Mouse (Mus musculus) midbrain, embryonic 15.5 days (tissue): ENCODE measurements at regions not wholly inside any gene's neighbourhood (a gene's known extent, or its start where the extent isn't known, plus 50 kb on each side); places are given as distances from the start of the nearest gene placed in this dataset.

ENCODE experiments used
- ATAC-seq: fragments of 200-750 bp; cut with Nextera tagmentation; replicated peaks from 2 replicates; pipeline ENCODE4 v1.8.0; 2017; ENCODE audit warnings: moderate TSS enrichment
- H3K27ac ChIP-seq: fragments of 300-500 bp; sonication (generic); 2 replicates; pipeline ENCODE4 v1.5.1; 2015; ENCODE audit warnings: mild to moderate bottlenecking, inconsistent platforms
- H3K27me3 ChIP-seq: fragments of 300-500 bp; sonication (generic); replicated peaks from 2 replicates; pipeline ENCODE4 v1.6.1; 2015; ENCODE audit warnings: inconsistent platforms
- H3K36me3 ChIP-seq: fragments of 300-500 bp; sonication (generic); replicated peaks from 2 replicates; pipeline ENCODE4 v1.6.1; 2015; ENCODE audit warnings: inconsistent platforms
- H3K4me1 ChIP-seq: fragments of 300-500 bp; sonication (generic); 2 replicates; pipeline ENCODE4 v1.6.1; 2015; ENCODE audit warnings: inconsistent platforms
- H3K4me2 ChIP-seq: fragments of 300-500 bp; sonication (generic); 2 replicates; pipeline ENCODE4 v1.6.1; 2015; ENCODE audit warnings: inconsistent platforms, mild to moderate bottlenecking, moderate library complexity
- H3K4me3 ChIP-seq: fragments of 300-500 bp; sonication (generic); 2 replicates; pipeline ENCODE4 v1.5.1; 2015; ENCODE audit warnings: mild to moderate bottlenecking, inconsistent platforms
- H3K9ac ChIP-seq: fragments of 300-500 bp; sonication (generic); 2 replicates; pipeline ENCODE4 v1.6.1; 2015; ENCODE audit warnings: mild to moderate bottlenecking, inconsistent platforms
- H3K9me3 ChIP-seq: fragments of 300-500 bp; sonication (generic); 2 replicates; pipeline ENCODE4 v1.6.1; 2016; ENCODE audit warnings: inconsistent platforms
- WGBS: fragments of 180-500 bp; shearing (Covaris S2); methylation state at CpG from one replicate; pipeline ENCODE4 v1.1.7; 2015; ENCODE audit warnings: mixed read lengths; 5-methylcytosine and 5-hydroxymethylcytosine counted together

- WGBS: 81% methylated on average over 5 of the region's 5 CpGs
- Histone ChIP-seq H3K4me2 (no peak overlapping the region), H3K4me1 (no peaks in the 10 kb centered on the region), H3K27me3 (no peaks in the 10 kb centered on the region), H3K9ac (no peak overlapping the region), H3K27ac (no peak overlapping the region), H3K9me3 (no peaks in the 10 kb centered on the region), H3K4me3 (no peak overlapping the region), H3K36me3 (no peaks in the 10 kb centered on the region)
- no peak for ATAC-seq
Measured at GRCm38 (mm10) chr2:161470844-161471243, 362.0 kb upstream of the Chd6 start.

GRCm38 (mm10) chr2:161470025-161470424 lies 361.1 kb upstream of the Chd6 start:
- H3K4me2 ChIP-seq: no peak overlapping the region
- ATAC-seq: no peak
- no peaks in the 10 kb centered on the region for H3K9me3 ChIP-seq
- no peak overlapping the region for H3K9ac ChIP-seq
- no peak overlapping the region for H3K4me3 ChIP-seq
- no peaks in the 10 kb centered on the region for H3K36me3 ChIP-seq
- 27% methylated on average over 2 of the region's 2 CpGs for WGBS
- H3K4me1 ChIP-seq: no peaks in the 10 kb centered on the region
- no peak overlapping the region for H3K27ac ChIP-seq
- H3K27me3 ChIP-seq: no peaks in the 10 kb centered on the region

GRCm38 (mm10) chr2:161467035-161467434 lies 358.2 kb upstream of the Chd6 start:
- H3K27ac ChIP-seq: no peak overlapping the region
- H3K36me3 ChIP-seq: no peaks in the 10 kb centered on the region
- no peak overlapping the region for H3K4me2 ChIP-seq
- H3K4me3 ChIP-seq: no peak overlapping the region
- H3K4me1 ChIP-seq: no peaks in the 10 kb centered on the region
- no peaks in the 10 kb centered on the region for H3K27me3 ChIP-seq
- WGBS: 88% methylated on average over 1 of the region's 1 CpGs
- no peak overlapping the region for H3K9ac ChIP-seq
- no peak for ATAC-seq
- no peaks in the 10 kb centered on the region for H3K9me3 ChIP-seq

GRCm38 (mm10) chr2:161460600-161460999 lies 351.7 kb upstream of the Chd6 start:
- Histone ChIP-seq H3K27me3 (no peaks in the 10 kb centered on the region), H3K36me3 (no peaks in the 10 kb centered on the region), H3K4me1 (no peaks in the 10 kb centered on the region), H3K4me3 (no peak overlapping the region), H3K4me2 (no peak overlapping the region), H3K9me3 (no peaks in the 10 kb centered on the region), H3K9ac (no peak overlapping the region), H3K27ac (no peak overlapping the region)
- WGBS: 93% methylated on average over 4 of the region's 4 CpGs
- ATAC-seq: no peak

DNA sequence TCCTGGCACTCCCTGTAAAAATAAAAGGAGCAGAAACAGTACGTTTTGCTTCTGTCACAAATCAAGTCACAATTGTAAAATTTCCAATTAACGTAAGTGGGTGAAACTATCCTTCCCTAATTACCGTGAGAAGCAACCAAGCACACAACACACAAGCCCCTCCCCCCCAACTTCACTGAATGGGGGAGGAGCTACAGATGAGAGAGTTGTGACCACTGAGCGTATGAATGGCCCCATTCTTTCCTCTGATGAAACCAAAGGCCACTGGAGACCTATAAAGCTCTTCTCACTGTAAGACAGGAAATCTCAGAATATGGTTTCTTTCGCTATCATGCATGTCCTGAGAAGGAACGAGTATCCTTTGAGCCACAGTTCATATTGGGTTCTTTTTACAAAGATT lies 345.6 kb upstream of the Chd6 start:
- H3K27me3 ChIP-seq: no peaks in the 10 kb centered on the region
- no peak overlapping the region for H3K9ac ChIP-seq
- no peak for ATAC-seq
- no peak overlapping the region for H3K4me2 ChIP-seq
- no peaks in the 10 kb centered on the region for H3K9me3 ChIP-seq
- H3K4me1 ChIP-seq: no peaks in the 10 kb centered on the region
- no peak overlapping the region for H3K4me3 ChIP-seq
- H3K27ac ChIP-seq: no peak overlapping the region
- no peaks in the 10 kb centered on the region for H3K36me3 ChIP-seq
- 75% methylated on average over 6 of the region's 6 CpGs for WGBS

DNA sequence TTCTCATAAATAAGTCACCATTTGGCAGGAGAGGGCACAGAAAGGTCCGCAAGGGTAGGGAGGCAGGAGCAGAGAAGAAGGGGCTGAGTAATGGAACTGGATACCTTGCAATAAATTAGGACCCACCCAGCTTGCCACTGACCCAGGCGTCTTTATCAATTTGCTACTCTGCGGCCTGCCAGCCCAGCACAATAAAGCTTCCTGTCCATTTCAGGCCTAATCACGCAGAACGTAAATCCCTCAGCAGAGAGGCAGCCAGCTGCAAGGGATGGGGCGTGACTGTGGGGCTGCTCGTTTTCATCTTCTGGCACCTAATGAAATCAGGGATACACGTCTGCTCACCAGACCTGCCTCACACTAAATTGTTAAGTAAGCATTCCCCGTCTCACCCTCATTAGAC lies 324.9 kb upstream of the Chd6 start:
- Histone ChIP-seq H3K4me2 (no peak overlapping the region), H3K9ac (no peak overlapping the region), H3K4me3 (no peak overlapping the region), H3K27me3 (no peaks in the 10 kb centered on the region), H3K36me3 (no peaks in the 10 kb centered on the region), H3K27ac (no peak overlapping the region), H3K9me3 (peaks cover 2% of the 10 kb centered on the region; the same call in 1 of the 2 replicates), H3K4me1 (no peaks in the 10 kb centered on the region)
- 19% methylated on average over 9 of the region's 9 CpGs for WGBS
- ATAC-seq: no peak

GRCm38 (mm10) chr2:161429294-161429693 lies 320.4 kb upstream of the Chd6 start:
- 75% methylated on average over 3 of the region's 3 CpGs for WGBS
- Histone ChIP-seq H3K4me1 (no peaks in the 10 kb centered on the region), H3K36me3 (no peaks in the 10 kb centered on the region), H3K9ac (no peak overlapping the region), H3K9me3 (peaks cover 2% of the 10 kb centered on the region; the same call in 1 of the 2 replicates), H3K27ac (no peak overlapping the region), H3K4me2 (no peak overlapping the region), H3K4me3 (no peak overlapping the region), H3K27me3 (no peaks in the 10 kb centered on the region)
- no peak for ATAC-seq

- Histone ChIP-seq H3K9me3 (no peaks in the 10 kb centered on the region), H3K27me3 (no peaks in the 10 kb centered on the region), H3K4me2 (no peak overlapping the region), H3K27ac (no peak overlapping the region), H3K36me3 (no peaks in the 10 kb centered on the region), H3K4me1 (no peaks in the 10 kb centered on the region), H3K4me3 (no peak overlapping the region), H3K9ac (no peak overlapping the region)
- no peak for ATAC-seq
- 60% methylated on average over 3 of the region's 3 CpGs for WGBS
Measured at GRCm38 (mm10) chr2:161425587-161425986, 316.7 kb upstream of the Chd6 start.

DNA sequence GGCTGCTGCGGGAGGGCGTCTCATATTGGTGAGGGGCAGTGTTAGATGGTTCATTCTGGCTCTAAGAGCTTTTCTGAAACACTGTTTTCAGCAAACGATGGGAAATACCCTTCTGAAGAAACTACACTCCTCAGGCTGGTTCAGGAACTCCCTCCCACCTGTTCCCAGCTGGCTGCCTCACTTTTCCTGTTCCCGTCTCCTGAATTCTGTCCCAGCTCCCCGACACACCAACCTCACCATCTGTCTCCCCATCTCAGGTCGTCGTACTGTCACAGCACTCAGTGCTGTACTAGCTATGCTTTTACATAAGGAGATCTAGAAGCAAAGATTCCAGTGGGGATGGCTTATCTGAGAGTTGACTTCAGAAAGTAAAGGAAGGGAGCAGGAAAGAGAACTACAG lies 309.2 kb upstream of the Chd6 start:
- Histone ChIP-seq H3K9ac (no peak overlapping the region), H3K9me3 (no peaks in the 10 kb centered on the region), H3K4me2 (no peak overlapping the region), H3K27me3 (no peaks in the 10 kb centered on the region), H3K4me3 (no peak overlapping the region), H3K4me1 (no peaks in the 10 kb centered on the region), H3K36me3 (no peaks in the 10 kb centered on the region), H3K27ac (no peak overlapping the region)
- 90% methylated on average over 7 of the region's 7 CpGs for WGBS
- no peak for ATAC-seq

- Histone ChIP-seq H3K9ac (no peak overlapping the region), H3K4me2 (no peak overlapping the region), H3K4me1 (no peaks in the 10 kb centered on the region), H3K36me3 (no peaks in the 10 kb centered on the region), H3K27ac (no peak overlapping the region), H3K27me3 (no peaks in the 10 kb centered on the region), H3K9me3 (no peaks in the 10 kb centered on the region), H3K4me3 (no peak overlapping the region)
- ATAC-seq: no peak
- WGBS: 47% methylated on average over 13 of the region's 13 CpGs
Measured at GRCm38 (mm10) chr2:161416218-161416927, 307.5 kb upstream of the Chd6 start.

GRCm38 (mm10) chr2:161408306-161408705 lies 299.4 kb upstream of the Chd6 start:
- no peaks in the 10 kb centered on the region for H3K27me3 ChIP-seq
- H3K4me1 ChIP-seq: no peaks in the 10 kb centered on the region; the same call in 1 of the 2 replicates
- H3K27ac ChIP-seq: no peak overlapping the region
- WGBS: 94% methylated on average over 1 of the region's 1 CpGs
- H3K36me3 ChIP-seq: no peaks in the 10 kb centered on the region
- H3K9me3 ChIP-seq: no peaks in the 10 kb centered on the region
- no peak overlapping the region for H3K4me2 ChIP-seq
- no peak overlapping the region for H3K9ac ChIP-seq
- no peak for ATAC-seq
- no peak overlapping the region for H3K4me3 ChIP-seq

GRCm38 (mm10) chr2:161405847-161406384 lies 297.0 kb upstream of the Chd6 start:
- Histone ChIP-seq H3K36me3 (no peaks in the 10 kb centered on the region), H3K9ac (no peak overlapping the region), H3K4me1 (no peaks in the 10 kb centered on the region; the same call in 1 of the 2 replicates), H3K4me2 (no peak overlapping the region), H3K9me3 (no peaks in the 10 kb centered on the region), H3K27ac (no peak overlapping the region), H3K27me3 (no peaks in the 10 kb centered on the region), H3K4me3 (no peak overlapping the region)
- 42% methylated on average over 1 of the region's 1 CpGs for WGBS
- ATAC-seq: no peak

- H3K36me3 ChIP-seq: no peaks in the 10 kb centered on the region
- H3K27me3 ChIP-seq: no peaks in the 10 kb centered on the region
- H3K4me3 ChIP-seq: no peak overlapping the region
- no peak for ATAC-seq
- WGBS: 93% methylated on average over 3 of the region's 3 CpGs
- H3K9me3 ChIP-seq: no peaks in the 10 kb centered on the region
- no peak overlapping the region for H3K4me2 ChIP-seq
- H3K27ac ChIP-seq: no peak overlapping the region
- no peaks in the 10 kb centered on the region for H3K4me1 ChIP-seq
- no peak overlapping the region for H3K9ac ChIP-seq
Measured at GRCm38 (mm10) chr2:161398061-161398460, 289.2 kb upstream of the Chd6 start.
